8 mouse cellular contexts compared by ENCODE assay signal in genomic region chr17:73949498-73949897, GRCm38 (mm10). TPM values are rescaled to one million over a fixed set of nuclear protein-coding genes. Genes with fewer than 3 reads are reported as not detected.
A peak's percentile ranks its signal among the peaks of the same experiment; 100 is the strongest.
DNase-seq lines count a peak whose midpoint lies in the region; ATAC-seq and TF ChIP-seq lines count a peak whose summit lies in the region.

No protein-coding gene starts in this region.

- TF ChIP-seq POLR2A in kidney, adult 2 months (IDR thresholded peaks at IDR 0.05; ENCODE audit: low read depth, low read length), result no peak
- no peak for TF ChIP-seq POLR2A in bone marrow macrophage, adult 2 months (IDR thresholded peaks at IDR 0.05; ENCODE audit: borderline replicate concordance, low read depth, low read length)

- no peaks in the 10 kb centered on the region for H3K36me3 ChIP-seq in kidney, adult 2 months (ENCODE audit: control insufficient read depth, insufficient read depth, low read length)
- H3K36me3 ChIP-seq in lung, embryonic 16.5 days (ENCODE audit: control insufficient read depth, insufficient read depth, low read length), result no peaks in the 10 kb centered on the region

- peak; percentile 58 for ATAC-seq in lung, embryonic 16.5 days (ENCODE audit: low read depth)

- peak overlapping the region; percentile 64 for H3K4me3 ChIP-seq in kidney, adult 2 months (ENCODE audit: insufficient read depth, low read depth, low read length)
- H3K4me3 ChIP-seq in bone marrow macrophage, adult 2 months (ENCODE audit: insufficient read depth, low read length), result peak overlapping the region; percentile 64
- H3K4me3 ChIP-seq in lung, embryonic 16.5 days (ENCODE audit: low read length), result peak overlapping the region; percentile 38

- H3K9ac ChIP-seq in lung, embryonic 16.5 days (ENCODE audit: low read length), result no peak overlapping the region

- H3K4me1 ChIP-seq in kidney, adult 2 months (ENCODE audit: control insufficient read depth, insufficient read depth, low read length), result peaks cover 6% of the 10 kb centered on the region; the same call in 1 of the 2 replicates
- peaks cover 62% of the 10 kb centered on the region for H3K4me1 ChIP-seq in bone marrow macrophage, adult 2 months (ENCODE audit: control insufficient read depth, insufficient read depth, low read length)
- H3K4me1 ChIP-seq in lung, embryonic 16.5 days (replicated peaks; ENCODE audit: control insufficient read depth, insufficient read depth, low read length), result peaks cover 7% of the 10 kb centered on the region

- TF ChIP-seq CTCF in kidney, adult 2 months (conservative IDR thresholded peaks at IDR 0.05; ENCODE audit: insufficient read depth, insufficient read length, low read depth, low read length), result no peak
- no peak for TF ChIP-seq CTCF in bone marrow macrophage, adult 2 months (IDR thresholded peaks at IDR 0.05; ENCODE audit: low read depth, low read length)

- 36% methylated on average over 4 of the region's 4 CpGs for WGBS in kidney, adult 2 months
- 51% methylated on average over 4 of the region's 4 CpGs for whole genome bisulfite sequencing in lung, embryonic 16.5 days

- peak; percentile 37 for DNase-seq in kidney, adult 2 months
- DNase-seq in kidney, postnatal 25 days, result no peak
- DNase-seq in CD4-positive, CD25-positive, alpha-beta regulatory T cell, adult 2 months (ENCODE audit: low read depth, low spot score), result peak; percentile 71
- DNase-seq in urinary bladder, adult 2 months (ENCODE audit: low spot score), result no peak
- no peak for DNase-seq in gastrocnemius, postnatal 4 days (ENCODE audit: low spot score in 2 of 2)
- DNase-seq in frontal cortex, postnatal 36 days (ENCODE audit: low spot score in 2 of 2), result no peak

- H3K4me2 ChIP-seq in lung, embryonic 16.5 days (ENCODE audit: low read depth, low read length), result peak overlapping the region; percentile 55

- no peaks in the 10 kb centered on the region for H3K9me3 ChIP-seq in lung, embryonic 16.5 days (ENCODE audit: control insufficient read depth, low read length)

- H3K27ac ChIP-seq in kidney, adult 2 months (ENCODE audit: insufficient read depth, low read depth, low read length), result peak overlapping the region; percentile 47
- H3K27ac ChIP-seq in bone marrow macrophage, adult 2 months (ENCODE audit: insufficient read depth, low read depth, low read length), result peak overlapping the region; percentile 79
- peak overlapping the region; percentile 63 for H3K27ac ChIP-seq in lung, embryonic 16.5 days (ENCODE audit: low read length)

- H3K27me3 ChIP-seq in kidney, adult 2 months (replicated peaks; ENCODE audit: control insufficient read depth, insufficient read depth, low read length), result no peaks in the 10 kb centered on the region
- no peaks in the 10 kb centered on the region for H3K27me3 ChIP-seq in lung, embryonic 16.5 days (ENCODE audit: control insufficient read depth, insufficient read depth, low read depth, low read length)

RNA-seq across cellular contexts. Expression of gene Xdh, which starts 0.5 kb away (rescaled TPM):
- 19.2 and 23.4 TPM in 2 replicates for polyA plus RNA-seq in kidney, adult 2 months (2012; rRNA removed)
- polyA plus RNA-seq in bone marrow macrophage, adult 2 months (2012; ENCODE audit: insufficient read depth, insufficient read length, missing spikeins), result 175 and 187 TPM in 2 replicates
- polyA plus RNA-seq in lung, embryonic 16.5 days (2015; fragmentation: Nextera tagmentation; extraction: Ambion mirVana), result 9.5 and 13.9 TPM in 2 replicates
- 48.4 and 88.6 TPM in 2 replicates for polyA plus RNA-seq in urinary bladder, adult 2 months (2012; rRNA removed)
- 1 to 10 TPM; 5.6 to 7.6 TPM for total RNA-seq in gastrocnemius, postnatal 4 days (2021)

Comparison
In these comparisons a context has a peak if more than half of its experiments do, and no peak if none do; other contexts are left out.
1. DNase-seq: peak in kidney, adult 2 months (single experiment) and CD4-positive, CD25-positive, alpha-beta regulatory T cell, adult 2 months (single experiment); none in kidney, postnatal 25 days (0 of 2), urinary bladder, adult 2 months (single experiment), gastrocnemius, postnatal 4 days (0 of 2) and frontal cortex, postnatal 36 days (0 of 2).
2. Peak in every context shown above with its lines, with median percentiles within 50 percentile points of each other: H3K27ac ChIP-seq and H3K4me3 ChIP-seq.